Mouse (Mus musculus): ENCODE results near the gene Olfr518.
A peak's percentile ranks its signal among the peaks of the same experiment; 100 is the strongest.

Gene Olfr518

GRCm38 (mm10) chr7:108884906-108885305, at the start of gene Olfr518:
Olfr518 (minus strand) TSS chr7:108885006.
- no peak for DNase-seq (ENCODE audit: low spot score in 2 of 2)

- DNase-seq (ENCODE audit: low spot score in 2 of 2): peak; percentile 96 to 98
Measured at GRCm38 (mm10) chr7:108933794-108934731, 49.3 kb upstream of the Olfr518 start, which contains the start of gene Eif3f. Eif3f (plus strand) TSS chr7:108934417.

- no peak for DNase-seq (ENCODE audit: low spot score in 2 of 2)
Measured at GRCm38 (mm10) chr7:108929726-108930393, 45.1 kb upstream of the Olfr518 start, which contains the start of gene Nlrp10. Nlrp10 (minus strand) TSS chr7:108930178.

- DNase-seq (ENCODE audit: low spot score in 2 of 2): no peak
Measured at GRCm38 (mm10) chr7:108928280-108929188, 43.7 kb upstream of the Olfr518 start.

GRCm38 (mm10) chr7:108927043-108927442, 42.2 kb upstream of the Olfr518 start:
- no peak for DNase-seq (ENCODE audit: low spot score in 2 of 2)

- DNase-seq (ENCODE audit: low spot score in 2 of 2): no peak
Measured at GRCm38 (mm10) chr7:108903969-108904368, 19.2 kb upstream of the Olfr518 start.

GRCm38 (mm10) chr7:108894320-108894719, 9.5 kb upstream of the Olfr518 start, which contains the start of gene Olfr519:
Olfr519 (minus strand) TSS chr7:108894420.
- DNase-seq (ENCODE audit: low spot score in 2 of 2): no peak

- no peak for DNase-seq (ENCODE audit: low spot score in 2 of 2)
Measured at GRCm38 (mm10) chr7:108872279-108872678, 12.5 kb downstream of the Olfr518 start, which contains the start of gene Olfr517. Olfr517 (minus strand) TSS chr7:108872379.

GRCm38 (mm10) chr7:108850429-108850828, 34.4 kb downstream of the Olfr518 start, which contains the start of gene Olfr516:
Olfr516 (minus strand) TSS chr7:108850529.
- DNase-seq (ENCODE audit: low spot score in 2 of 2): no peak

All from frontal cortex, postnatal 25 days (tissue).